Mouse (Mus musculus): ENCODE data around the gene Fto.

Fto gene

DNA sequence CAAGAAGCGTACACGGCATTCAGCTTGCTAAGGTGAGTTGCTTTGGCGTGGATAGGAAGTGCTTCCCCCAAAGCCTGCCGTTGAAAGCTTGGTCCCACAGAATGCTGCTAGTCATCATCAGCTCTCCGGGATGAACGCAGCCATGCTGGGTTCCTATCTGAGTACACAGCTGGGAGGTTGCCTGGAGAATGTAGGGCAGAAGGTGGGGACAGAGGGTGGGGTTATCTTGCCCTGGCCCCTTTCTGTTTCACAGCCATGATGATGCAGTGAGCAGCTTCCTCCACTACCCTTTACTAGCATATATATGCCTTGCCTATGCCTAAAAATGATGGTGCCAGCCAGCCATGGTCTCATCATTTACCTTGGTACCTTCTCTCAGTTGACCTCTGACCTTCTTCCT is 147.6 kb downstream of the Fto start:
- no peak for DNase-seq

DNA sequence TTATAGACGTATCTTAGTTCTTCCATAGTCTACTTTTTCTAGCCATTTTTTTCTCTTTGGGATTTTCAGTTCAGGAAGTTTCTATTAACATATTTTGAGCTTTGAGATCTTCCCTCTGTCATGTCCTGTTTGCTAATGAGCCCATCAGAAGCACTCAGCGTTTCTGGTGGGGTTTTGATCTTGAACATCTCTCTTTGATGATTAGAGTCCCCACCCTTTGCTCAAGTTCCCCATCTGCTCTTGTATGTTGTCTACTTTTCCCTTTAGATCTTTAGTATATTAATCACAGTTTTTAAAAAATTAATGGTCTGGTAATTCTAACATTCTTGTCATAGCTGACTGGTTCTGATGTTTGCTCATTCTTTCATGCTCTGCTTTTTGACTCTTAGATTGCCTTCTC is 150.4 kb downstream of the Fto start:
- DNase-seq = no peak

- no peak for DNase-seq
Observed at GRCm38 (mm10) chr8:91467463-91467862, 154.1 kb downstream of the Fto start.

- DNase-seq = no peak
Observed at GRCm38 (mm10) chr8:91467881-91468534, 154.7 kb downstream of the Fto start.

DNA sequence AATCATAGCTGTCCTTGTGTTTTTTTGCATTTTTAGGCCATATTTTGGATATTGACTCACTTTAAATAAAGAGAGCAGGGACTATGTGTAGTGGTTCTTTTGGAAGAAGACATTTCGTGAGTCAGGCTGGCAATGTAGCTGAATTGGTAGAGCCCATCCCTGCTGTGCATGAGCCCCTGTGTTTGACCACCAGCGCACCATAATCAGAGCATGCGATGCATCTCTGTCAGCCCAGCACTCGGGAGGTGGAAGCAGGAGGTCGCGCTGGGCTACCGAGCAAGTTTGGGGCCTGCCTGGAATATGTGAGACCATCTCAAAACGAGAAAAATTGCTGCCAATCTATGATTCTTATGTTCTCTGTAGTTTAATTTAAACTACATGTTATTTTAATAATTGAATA is 156.1 kb downstream of the Fto start:
- no peak for DNase-seq

GRCm38 (mm10) chr8:91474731-91475279 is 161.5 kb downstream of the Fto start:
- no peak for DNase-seq

DNA sequence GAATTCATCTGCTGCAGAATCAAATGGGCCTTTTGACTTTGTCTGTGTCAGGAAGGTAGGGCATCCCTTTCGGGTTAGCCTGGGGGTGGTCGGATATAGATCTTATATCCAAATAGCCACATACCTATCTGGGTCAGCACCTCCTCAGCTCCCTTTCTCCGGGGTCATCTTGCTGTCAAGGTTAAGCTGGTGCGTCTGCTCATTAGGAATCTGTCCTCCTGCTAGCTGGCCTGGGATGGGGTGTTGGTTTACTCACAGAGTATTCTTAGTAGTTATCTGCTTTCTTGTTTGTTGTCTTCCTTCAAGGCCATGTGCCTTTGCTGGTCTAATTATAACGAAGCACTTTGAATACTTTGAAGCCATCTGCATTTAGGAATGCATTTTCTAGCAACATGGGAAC is 163.7 kb downstream of the Fto start:
- DNase-seq = no peak

- no peak for DNase-seq
Observed at GRCm38 (mm10) chr8:91477471-91477870, 164.1 kb downstream of the Fto start.

- DNase-seq = no peak
Observed at GRCm38 (mm10) chr8:91482511-91482910, 169.2 kb downstream of the Fto start.

DNA sequence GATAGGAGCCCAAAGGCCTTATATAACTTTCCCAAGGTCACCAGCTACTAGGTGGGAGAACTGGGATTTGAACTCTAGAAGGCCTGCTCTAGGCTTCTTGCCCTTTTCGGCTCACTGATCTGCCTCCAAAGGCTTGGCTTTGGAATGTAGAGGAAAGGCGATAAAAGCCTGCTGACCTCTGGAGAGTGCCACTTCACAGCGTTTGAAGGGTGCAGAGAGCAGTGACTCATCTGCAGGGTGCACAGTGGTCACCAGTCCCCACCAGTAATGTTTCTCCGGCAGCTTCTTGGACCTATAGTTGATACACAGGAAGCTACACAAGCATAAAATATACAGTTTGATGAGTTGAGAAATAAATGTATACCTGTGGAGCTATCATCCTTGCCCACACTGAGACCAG is 173.1 kb downstream of the Fto start:
- DNase-seq = no peak

DNA sequence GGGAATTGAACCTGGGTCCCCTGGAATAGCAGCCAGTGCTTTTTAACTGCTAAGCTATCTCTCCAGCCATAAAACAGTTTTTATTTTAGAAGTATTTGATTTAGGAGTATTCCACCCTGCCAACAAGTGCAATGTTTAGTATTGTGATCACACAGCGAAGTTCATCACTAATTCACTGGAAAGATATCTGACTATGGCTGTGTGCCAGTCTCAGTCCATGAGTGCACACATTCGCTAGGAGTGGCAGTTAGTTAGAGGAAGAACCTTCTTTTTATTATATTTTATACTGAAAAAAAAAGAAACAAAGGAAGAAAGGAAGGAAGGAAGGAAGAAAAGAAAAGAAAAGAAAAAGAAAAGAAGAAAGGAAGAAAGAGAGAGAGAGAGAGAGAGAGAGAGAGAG is 174.1 kb downstream of the Fto start:
- no peak for DNase-seq

DNA sequence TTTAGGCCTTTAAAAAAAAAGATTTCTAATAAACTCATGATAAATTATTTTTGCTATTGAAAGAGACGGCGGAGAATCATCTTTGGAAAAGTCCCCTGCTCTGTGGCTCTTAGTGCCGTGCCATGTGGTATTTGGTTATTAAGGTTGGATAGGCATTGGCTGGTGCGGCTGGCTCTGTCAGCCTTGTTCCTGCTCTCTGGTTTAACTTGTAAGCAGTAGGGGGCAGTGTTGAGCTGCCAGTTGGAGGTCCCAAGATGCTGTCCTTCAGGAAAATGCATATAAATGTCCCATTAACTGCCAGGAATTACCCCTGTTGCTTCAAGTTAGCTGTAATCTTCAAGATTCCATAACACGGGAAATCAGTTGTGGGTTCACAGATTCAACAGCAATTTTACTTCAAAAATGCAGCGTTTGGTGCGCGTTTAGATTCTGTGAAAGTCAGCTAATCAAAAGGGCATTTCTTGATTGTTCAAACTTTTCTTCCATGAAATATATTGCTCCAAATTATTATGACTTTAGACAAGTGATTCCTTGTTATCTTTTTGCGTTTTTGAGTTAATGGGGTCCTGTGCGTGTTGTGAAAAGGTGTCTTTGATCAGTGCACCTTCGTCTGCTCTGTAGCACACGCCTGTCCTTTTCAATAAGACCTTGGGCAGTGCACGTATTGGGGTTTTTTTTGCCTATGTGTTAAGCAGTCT is 174.9 kb downstream of the Fto start:
- peak; percentile 89 to 90 for DNase-seq

- DNase-seq = no peak
Observed at GRCm38 (mm10) chr8:91488784-91489450, 175.6 kb downstream of the Fto start.

DNA sequence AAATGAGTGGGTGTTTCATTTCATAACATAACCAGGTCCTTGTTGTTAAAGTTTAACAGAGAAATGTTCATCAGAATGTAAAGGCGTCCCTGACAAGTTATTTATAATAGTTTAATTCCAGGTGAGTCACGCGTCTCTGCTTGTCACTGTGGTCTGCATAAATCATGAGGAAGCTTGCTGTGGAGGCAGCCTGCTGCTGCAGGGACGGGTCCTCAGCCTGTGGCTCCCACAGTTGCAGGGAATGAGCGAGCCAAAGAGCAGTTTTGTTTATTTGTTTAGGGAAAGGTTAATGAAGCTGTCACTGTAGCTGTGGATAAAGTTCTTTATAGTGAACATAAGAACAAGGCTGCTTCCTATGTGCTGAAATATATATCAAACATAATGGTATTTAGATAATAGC is 176.7 kb downstream of the Fto start:
- no peak for DNase-seq

DNA sequence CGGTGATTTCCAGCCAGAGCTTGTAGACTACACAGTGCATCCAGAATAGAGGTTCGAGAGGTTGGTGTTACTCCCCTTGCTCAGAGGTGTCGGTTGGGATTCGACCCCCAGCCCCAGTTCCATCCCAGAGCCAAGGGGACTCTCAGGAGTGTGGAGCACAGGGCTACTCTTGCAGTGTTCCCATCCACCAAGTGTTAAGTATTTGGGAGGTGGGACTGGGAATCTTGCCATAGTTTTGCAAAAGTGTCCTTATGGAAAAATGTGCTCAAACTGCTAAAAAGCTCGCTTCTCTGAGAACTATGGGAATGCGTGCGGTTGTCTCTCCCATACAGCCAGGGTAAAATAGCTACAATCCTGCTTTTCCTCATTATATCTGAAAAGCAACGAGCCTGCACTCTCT is 180.0 kb downstream of the Fto start:
- DNase-seq = no peak

DNA sequence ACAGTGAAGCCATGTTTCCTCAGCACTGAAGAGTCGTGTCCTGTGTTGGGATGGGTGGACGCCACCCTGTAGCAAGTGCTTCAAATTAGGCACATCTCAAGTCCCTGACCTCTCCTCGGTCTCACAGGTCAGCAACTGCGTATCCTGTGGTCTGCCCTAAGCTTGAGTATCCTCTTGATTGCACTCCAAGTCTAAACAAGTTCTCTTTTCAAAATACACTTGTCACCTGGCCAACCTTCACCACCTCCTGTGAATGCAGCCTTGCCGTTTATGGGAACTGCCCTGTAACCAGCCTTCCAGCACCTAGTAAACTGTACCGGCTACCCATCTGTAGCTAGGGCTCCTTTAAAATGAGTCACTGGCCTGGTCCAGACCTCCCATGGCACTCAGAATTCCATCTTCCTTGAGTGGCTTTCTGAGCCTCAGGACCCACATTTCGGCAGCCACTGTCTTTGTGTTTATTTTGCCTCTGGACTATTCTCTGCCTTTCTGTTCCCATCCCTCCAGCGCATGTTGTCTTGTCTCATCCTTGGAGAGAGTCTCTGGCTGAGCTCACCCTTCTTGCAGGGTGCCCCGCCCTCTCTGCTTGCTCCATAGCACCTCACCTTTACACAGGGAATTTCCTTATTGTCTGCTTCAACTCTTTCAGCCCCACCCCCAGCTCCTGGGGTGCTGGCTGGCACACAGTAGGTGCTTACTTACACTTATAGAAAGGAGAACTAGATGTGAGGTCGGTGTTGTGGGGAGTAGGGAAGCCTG is 181.4 kb downstream of the Fto start:
- DNase-seq = no peak

- no peak for DNase-seq
Observed at GRCm38 (mm10) chr8:91495260-91495601, 181.9 kb downstream of the Fto start.

- no peak for DNase-seq
Observed at GRCm38 (mm10) chr8:91496000-91496399, 182.7 kb downstream of the Fto start.

- no peak for DNase-seq
Observed at GRCm38 (mm10) chr8:91496936-91497335, 183.6 kb downstream of the Fto start.

- DNase-seq = no peak
Observed at GRCm38 (mm10) chr8:91498611-91499010, 185.3 kb downstream of the Fto start.

DNA sequence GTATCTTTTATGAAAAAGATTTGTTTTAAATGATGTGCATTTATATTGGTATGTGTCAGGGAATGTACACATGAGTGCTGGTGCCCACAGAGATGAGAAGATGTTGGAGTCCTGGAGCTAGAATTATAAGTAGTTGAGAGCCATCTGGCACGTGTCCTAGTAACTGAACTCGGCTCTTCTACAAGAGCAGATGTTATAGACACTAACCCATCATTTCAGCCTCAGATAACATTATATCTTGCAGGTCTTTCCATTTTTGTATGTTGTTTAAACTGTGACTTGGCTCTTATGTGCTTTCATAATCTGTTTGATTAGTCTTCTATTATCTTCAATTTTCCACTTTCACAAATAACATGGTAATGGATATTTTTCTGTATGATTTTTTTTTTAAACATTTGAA is 186.0 kb downstream of the Fto start:
- no peak for DNase-seq

DNA sequence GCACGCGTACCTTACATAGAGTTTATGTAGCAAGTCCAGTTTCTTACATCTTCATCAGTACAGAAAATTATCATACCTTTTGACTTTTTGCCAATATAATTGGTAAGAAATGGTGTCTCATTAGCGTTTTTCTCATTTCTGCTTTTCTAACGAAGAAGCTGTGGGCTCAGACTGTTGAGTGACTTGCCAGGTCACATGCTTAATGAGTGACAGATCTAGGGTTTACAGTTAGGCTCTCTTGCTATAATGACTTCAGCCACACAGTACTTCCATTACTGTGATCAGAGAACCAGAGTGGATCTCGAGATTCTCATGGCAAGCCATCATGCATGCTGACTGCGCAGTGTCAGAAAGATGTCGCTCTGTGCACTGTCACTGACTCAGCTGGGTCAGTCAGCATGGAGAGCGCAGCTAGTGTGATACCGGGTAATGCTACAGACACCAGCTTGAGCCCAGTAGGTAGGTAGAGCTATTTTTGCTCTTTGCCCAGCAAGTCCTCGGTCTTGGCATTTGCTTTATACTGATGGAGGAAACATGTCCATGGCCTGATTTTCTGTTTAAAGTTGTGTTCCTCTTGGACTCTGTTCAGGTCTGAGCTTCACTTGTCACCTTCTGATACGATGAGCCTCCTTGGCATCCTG is 188.8 kb downstream of the Fto start:
- DNase-seq = peak; percentile 58 to 71

DNA sequence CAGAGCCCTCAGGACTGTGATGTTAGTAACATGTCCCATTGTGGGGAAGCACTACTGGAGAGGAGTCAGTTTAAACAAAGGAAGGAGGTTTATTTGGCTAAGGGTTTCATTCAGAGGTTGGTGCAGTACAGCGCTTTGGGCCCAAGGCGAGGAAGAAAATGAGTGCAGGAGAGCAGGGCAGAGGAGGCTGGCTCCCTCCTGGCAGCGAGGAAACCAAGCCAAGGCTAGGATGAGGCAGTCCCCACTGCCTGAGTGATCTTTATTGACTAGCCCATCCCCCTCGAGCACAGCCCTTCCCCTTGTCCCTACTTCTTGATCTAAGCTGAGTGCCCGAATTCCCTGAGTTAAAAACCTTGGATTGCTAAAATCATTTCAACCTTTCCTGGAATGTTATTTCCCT is 189.5 kb downstream of the Fto start:
- DNase-seq = peak; percentile 45 to 69

Measured in cerebellum, postnatal 10 days (tissue).